Mouse (Mus musculus) hindlimb bud, embryonic 11.5 days (tissue): ENCODE data around the gene Olfr1364.

Experiments used
- DNase-seq: peaks from one replicate; pipeline ENCODE4 v3.0.0-alpha.2; 2012; ENCODE audit warnings: low read depth, low spot score; ENCODE audit errors: extremely low spot score

The Olfr1364 gene

DNA sequence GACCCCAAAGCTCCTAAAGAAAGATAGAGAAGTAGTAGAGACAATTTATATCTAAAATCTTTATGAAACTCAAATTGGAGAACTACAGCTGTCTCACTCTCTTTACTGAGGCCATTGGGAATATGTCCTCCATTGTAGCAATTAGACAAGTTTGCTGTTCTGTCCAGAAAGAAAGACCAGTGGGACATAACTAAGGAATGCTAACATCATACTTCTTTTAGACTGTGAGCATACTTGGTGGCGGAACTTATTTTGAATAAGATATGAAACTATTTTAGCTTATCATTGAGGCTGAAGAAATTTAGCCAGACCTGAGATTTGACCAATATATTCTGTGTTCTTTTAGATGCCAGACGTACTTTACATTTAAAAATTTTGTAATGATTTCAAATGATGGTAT, at the start of gene Olfr1364:
Gene Olfr1364 (minus strand): TSS at position 101 of the 400 bp plus-strand sequence.
- DNase-seq = no peak

DNA sequence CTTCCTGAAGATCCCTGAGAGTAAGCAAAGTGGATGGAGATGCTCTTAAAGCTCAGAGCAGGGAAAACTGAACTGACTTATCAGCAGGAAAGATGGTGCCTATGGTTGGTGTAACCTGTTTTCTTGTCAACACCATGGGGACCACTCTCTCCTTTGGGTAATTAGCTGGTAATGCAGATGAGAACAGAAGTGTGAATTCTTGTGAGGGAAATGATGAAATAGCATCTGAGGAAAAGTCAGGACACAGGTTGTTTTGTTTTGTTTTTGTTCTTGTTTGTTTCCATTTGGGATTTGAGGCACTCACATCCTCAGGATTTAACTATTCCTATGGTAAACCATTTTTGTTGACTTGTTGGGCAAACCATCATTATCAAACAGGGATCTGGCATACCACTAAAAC, 32.4 kb upstream of the Olfr1364 start, which contains the start of gene Olfr1362:
Gene Olfr1362 (minus strand): TSS at position 101 of the 400 bp plus-strand sequence.
- no peak for DNase-seq

GRCm38 (mm10) chr13:21591618-21592017, 10.1 kb upstream of the Olfr1364 start:
- no peak for DNase-seq

DNA sequence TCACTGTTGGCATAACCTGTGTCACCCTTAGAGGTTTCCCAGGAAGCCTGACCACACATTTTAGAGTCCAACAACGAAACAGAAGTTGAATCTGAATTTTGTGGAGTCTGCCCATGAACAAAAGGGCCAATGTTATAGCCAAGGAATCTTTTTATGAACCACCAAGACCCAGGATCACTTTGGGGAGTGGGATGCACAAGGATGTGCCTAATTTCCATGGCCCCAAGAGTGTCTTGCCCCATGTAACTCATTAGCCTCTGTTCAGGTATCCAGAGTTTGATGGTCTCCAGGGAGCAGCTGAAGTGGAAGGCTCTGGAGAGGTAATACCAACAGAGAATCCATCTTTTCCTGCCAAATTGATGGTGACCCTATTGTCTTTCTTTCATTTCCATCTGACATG, 21.8 kb downstream of the Olfr1364 start, which contains the start of gene Olfr1535:
Gene Olfr1535 (minus strand): TSS at position 101 of the 400 bp plus-strand sequence.
- DNase-seq = no peak

- DNase-seq = no peak
Observed at GRCm38 (mm10) chr13:21550416-21551110, 31.0 kb downstream of the Olfr1364 start.

- no peak for DNase-seq
Observed at GRCm38 (mm10) chr13:21549487-21549886, 32.1 kb downstream of the Olfr1364 start.

DNA sequence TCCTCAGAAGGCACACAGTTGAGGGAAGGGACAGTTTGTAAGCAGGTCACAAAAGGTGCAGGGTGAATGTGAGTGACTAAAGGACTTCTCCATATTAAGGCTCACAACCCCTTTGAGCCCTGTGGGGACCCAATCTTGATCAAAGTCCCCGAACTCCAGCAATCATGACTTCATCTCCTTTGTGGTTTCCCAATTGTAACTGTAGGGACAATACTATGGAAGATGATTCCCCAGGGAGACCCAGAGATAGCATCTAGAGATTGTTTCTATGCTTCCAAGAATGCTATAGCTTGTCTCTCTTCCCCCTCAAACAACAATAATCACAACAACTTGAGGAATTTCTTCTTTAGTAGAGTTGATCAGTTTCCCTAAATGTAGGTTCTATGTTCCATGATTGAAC, 38.9 kb downstream of the Olfr1364 start, which contains the start of gene Olfr1366:
Gene Olfr1366 (minus strand): TSS at position 101 of the 400 bp plus-strand sequence.
- no peak for DNase-seq

DNA sequence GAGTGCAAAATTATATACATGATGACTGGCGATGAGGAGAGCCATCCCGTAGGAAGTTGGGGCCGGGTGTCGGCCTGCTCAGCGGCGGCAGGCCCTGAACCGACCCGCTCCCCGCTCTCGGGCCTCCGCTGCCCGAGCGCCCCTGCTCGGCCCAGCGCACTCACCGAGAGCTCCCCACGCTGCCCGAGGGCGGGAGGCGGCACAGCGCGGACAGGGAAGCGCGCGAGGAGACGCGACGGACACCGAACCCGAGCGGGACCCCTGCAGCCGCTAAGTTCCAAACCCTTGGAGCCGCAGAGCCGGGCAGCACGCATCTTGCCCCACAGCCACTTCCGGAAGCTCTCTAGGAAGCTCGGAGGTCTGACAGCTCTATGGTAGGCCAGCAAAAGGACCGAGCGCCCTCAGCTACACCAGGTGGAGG, 50.8 kb downstream of the Olfr1364 start, which contains the start of gene Zkscan8:
Gene Zkscan8 (minus strand): TSS at position 340 of the 421 bp plus-strand sequence.
- DNase-seq = peak; percentile 47

- DNase-seq = peak; percentile 3
Observed at GRCm38 (mm10) chr13:21530136-21530535, 51.4 kb downstream of the Olfr1364 start.
